Mouse (Mus musculus) lung, postnatal 0 days (tissue): ENCODE data around the gene Ginm1.

ENCODE experiments used
- CTCF ChIP-seq: IDR thresholded peaks from 2 replicates; pipeline ENCODE4 v1.5.1; 2016; ENCODE audit warnings: antibody characterized with exemption, mild to moderate bottlenecking
- EP300 ChIP-seq: IDR thresholded peaks from 2 replicates; pipeline ENCODE4 v1.6.1; 2016; ENCODE audit warnings: antibody characterized with exemption, mild to moderate bottlenecking, control low read depth

GRCm38 (mm10) chr10:7772346-7772745 lies 20.3 kb downstream of the Ginm1 start:
- TF ChIP-seq CTCF (no peak), EP300 (no peak)
